Mouse (Mus musculus) liver, postnatal 0 days (tissue): ENCODE measurements at regions not wholly inside any gene's neighbourhood (a gene's known extent, or its start where the extent isn't known, plus 50 kb on each side); places are given as distances from the start of the nearest gene placed in this dataset.

ENCODE experiments used
- ATAC-seq: fragments of 200-750 bp; cut with Nextera tagmentation; 2 replicates; pipeline ENCODE4 v1.8.0; 2017; ENCODE audit warnings: mild to moderate bottlenecking, moderate library complexity
- DNase-seq: peaks from one replicate; pipeline ENCODE4 v3.0.0-alpha.2; 2016
- H3K27ac ChIP-seq: fragments of 300-500 bp; sonication (generic); 2 replicates; pipeline ENCODE4 v1.5.1; 2014; ENCODE audit warnings: antibody characterized with exemption, moderate library complexity, mild to moderate bottlenecking, low read depth
- H3K27me3 ChIP-seq: fragments of 300-500 bp; sonication (generic); 2 replicates; pipeline ENCODE4 v1.6.1; 2014; ENCODE audit warnings: low read length, control low read depth, mixed read lengths; ENCODE audit not compliant: insufficient read depth
- H3K36me3 ChIP-seq: fragments of 300-500 bp; sonication (generic); replicated peaks from 2 replicates; pipeline ENCODE4 v1.6.1; 2014; ENCODE audit warnings: mild to moderate bottlenecking, control low read depth, low read length, moderate library complexity, mixed read lengths; ENCODE audit not compliant: insufficient read depth
- H3K4me1 ChIP-seq: fragments of 300-500 bp; sonication (generic); 2 replicates; pipeline ENCODE4 v1.6.1; 2014; ENCODE audit warnings: antibody characterized with exemption, mild to moderate bottlenecking, control low read depth; ENCODE audit not compliant: insufficient read depth
- H3K4me2 ChIP-seq: fragments of 300-500 bp; sonication (generic); 2 replicates; pipeline ENCODE4 v1.6.1; 2014; ENCODE audit warnings: low read depth, mild to moderate bottlenecking, low read length, moderate library complexity, mixed read lengths
- H3K4me3 ChIP-seq: fragments of 300-500 bp; sonication (generic); 2 replicates; pipeline ENCODE4 v1.5.1; 2014; ENCODE audit warnings: low read depth, low read length
- H3K9ac ChIP-seq: fragments of 300-500 bp; sonication (generic); replicated peaks from 2 replicates; pipeline ENCODE4 v1.6.1; 2014; ENCODE audit warnings: mild to moderate bottlenecking, moderate library complexity
- H3K9me3 ChIP-seq: fragments of 300-500 bp; sonication (generic); 2 replicates; pipeline ENCODE4 v1.6.1; 2016; ENCODE audit warnings: mild to moderate bottlenecking, control low read depth, low read length, mixed read lengths
- CTCF ChIP-seq: sonication (generic); IDR thresholded peaks from 2 replicates; pipeline ENCODE4 v1.5.1; 2016; ENCODE audit warnings: antibody characterized with exemption, low read depth
- EP300 ChIP-seq: IDR thresholded peaks from 2 replicates; pipeline ENCODE4 v1.6.1; 2016; ENCODE audit warnings: antibody characterized with exemption, low read depth, mild to moderate bottlenecking
- WGBS: fragments of 180-500 bp; shearing (Covaris S2); extraction: QIAGEN DNeasy Blood & Tissue Kit; methylation state at CpG from one replicate; pipeline ENCODE4 v1.1.7; 2014; ENCODE audit not compliant: insufficient replicate concordance; 5-methylcytosine and 5-hydroxymethylcytosine counted together

- H3K9me3 ChIP-seq = no peaks in the 10 kb centered on the region
- DNase-seq (no peak), ATAC-seq (no peak)
- H3K27me3 ChIP-seq = no peaks in the 10 kb centered on the region
- no peaks in the 10 kb centered on the region for H3K36me3 ChIP-seq
- H3K9ac ChIP-seq = no peak overlapping the region
- H3K4me3 ChIP-seq = no peak overlapping the region
- no peak for TF ChIP-seq EP300
- TF ChIP-seq CTCF = no peak
- H3K4me2 ChIP-seq = no peak overlapping the region
- WGBS = 74% methylated on average over 16 of the region's 16 CpGs
- H3K4me1 ChIP-seq = peaks cover 12% of the 10 kb centered on the region
- H3K27ac ChIP-seq = no peak overlapping the region
These were observed 62.3 kb upstream of the Rap1b start for GRCm38 (mm10) chr10:117908079-117908675.

GRCm38 (mm10) chr10:117909155-117909554 lies 63.3 kb upstream of the Rap1b start:
- H3K9me3 ChIP-seq = no peaks in the 10 kb centered on the region
- H3K4me2 ChIP-seq = no peak overlapping the region
- H3K36me3 ChIP-seq = no peaks in the 10 kb centered on the region
- DNase-seq (no peak), ATAC-seq (no peak)
- H3K4me1 ChIP-seq = peaks cover 12% of the 10 kb centered on the region
- no peak overlapping the region for H3K27ac ChIP-seq
- H3K4me3 ChIP-seq = no peak overlapping the region
- 36% methylated on average over 4 of the region's 4 CpGs for WGBS
- TF ChIP-seq CTCF = no peak
- no peak for TF ChIP-seq EP300
- H3K27me3 ChIP-seq = no peaks in the 10 kb centered on the region
- no peak overlapping the region for H3K9ac ChIP-seq

GRCm38 (mm10) chr10:117909811-117910239 lies 64.0 kb upstream of the Rap1b start:
- no peak overlapping the region for H3K27ac ChIP-seq
- peaks cover 12% of the 10 kb centered on the region for H3K4me1 ChIP-seq
- no peaks in the 10 kb centered on the region for H3K27me3 ChIP-seq
- 57% methylated on average over 11 of the region's 11 CpGs for WGBS
- peak; percentile 50 for ATAC-seq
- no peak overlapping the region for H3K4me3 ChIP-seq
- no peaks in the 10 kb centered on the region for H3K9me3 ChIP-seq
- no peak overlapping the region for H3K4me2 ChIP-seq
- H3K36me3 ChIP-seq = no peaks in the 10 kb centered on the region
- no peak for DNase-seq
- TF ChIP-seq CTCF (no peak), EP300 (no peak)
- no peak overlapping the region for H3K9ac ChIP-seq

GRCm38 (mm10) chr10:117910426-117910825 lies 64.6 kb upstream of the Rap1b start:
- H3K4me2 ChIP-seq = no peak overlapping the region
- ATAC-seq (no peak), DNase-seq (no peak)
- H3K9ac ChIP-seq = no peak overlapping the region
- peaks cover 12% of the 10 kb centered on the region for H3K4me1 ChIP-seq
- H3K36me3 ChIP-seq = no peaks in the 10 kb centered on the region
- no peak for TF ChIP-seq EP300
- no peak for TF ChIP-seq CTCF
- H3K27me3 ChIP-seq = no peaks in the 10 kb centered on the region
- WGBS = 76% methylated on average over 7 of the region's 7 CpGs
- no peak overlapping the region for H3K4me3 ChIP-seq
- H3K9me3 ChIP-seq = no peaks in the 10 kb centered on the region
- H3K27ac ChIP-seq = no peak overlapping the region

- WGBS = 74% methylated on average over 4 of the region's 4 CpGs
- H3K9ac ChIP-seq = no peak overlapping the region
- DNase-seq (no peak), ATAC-seq (no peak)
- H3K27ac ChIP-seq = no peak overlapping the region
- no peak overlapping the region for H3K4me3 ChIP-seq
- 0 out of 2 replicates have a peak, but pooled peaks cover 3% of the 10 kb centered on the region for H3K4me1 ChIP-seq
- no peaks in the 10 kb centered on the region for H3K27me3 ChIP-seq
- H3K4me2 ChIP-seq = no peak overlapping the region
- TF ChIP-seq EP300 = no peak
- TF ChIP-seq CTCF = no peak
- no peaks in the 10 kb centered on the region for H3K9me3 ChIP-seq
- no peaks in the 10 kb centered on the region for H3K36me3 ChIP-seq
These were observed 69.3 kb upstream of the Rap1b start for GRCm38 (mm10) chr10:117915011-117915735.

GRCm38 (mm10) chr10:117916280-117916679 lies 70.4 kb upstream of the Rap1b start:
- Histone ChIP-seq H3K4me3 (no peak overlapping the region), H3K4me1 (no peaks in the 10 kb centered on the region), H3K9ac (no peak overlapping the region), H3K4me2 (no peak overlapping the region), H3K9me3 (no peaks in the 10 kb centered on the region), H3K27me3 (no peaks in the 10 kb centered on the region), H3K36me3 (no peaks in the 10 kb centered on the region), H3K27ac (no peak overlapping the region; the same call in 1 of the 2 replicates)
- 43% methylated on average over 7 of the region's 7 CpGs for WGBS
- TF ChIP-seq EP300 = peak; percentile 82
- TF ChIP-seq CTCF = peak; percentile 30; the same call in 1 of the 2 replicates
- ATAC-seq (peak; percentile 69), DNase-seq (no peak)
